Mouse (Mus musculus) urinary bladder, postnatal 36 days (tissue): ENCODE measurements at regions not wholly inside any gene's neighbourhood (a gene's known extent, or its start where the extent isn't known, plus 50 kb on each side); places are given as distances from the start of the nearest gene placed in this dataset.

Experiments used
- DNase-seq, 2 experiments: peaks; one replicate each; pipeline ENCODE4 v3.0.0; 2022; ENCODE audit warnings: low spot score in 2 of 2, mixed read lengths in 1 of 2

- DNase-seq = no peak
Measured at GRCm38 (mm10) chr8:91999661-92000060, 197.8 kb upstream of the Irx3 start.

- DNase-seq = no peak
Measured at GRCm38 (mm10) chr8:91999189-91999588, 197.3 kb upstream of the Irx3 start.

DNA sequence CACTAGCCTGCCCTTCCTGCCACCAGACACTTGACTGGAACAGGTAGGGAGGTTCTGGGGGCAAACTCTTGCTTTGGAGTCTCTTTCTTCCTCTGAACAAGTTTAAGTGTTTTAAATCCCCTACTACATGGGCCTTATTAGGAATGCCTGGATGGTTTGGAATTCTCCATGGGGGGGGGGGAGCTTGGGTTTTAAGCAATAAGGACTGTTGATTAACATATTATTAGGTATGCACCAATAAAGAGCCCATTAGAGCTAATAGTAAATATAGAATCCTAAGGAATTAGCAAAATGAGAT, 196.0 kb upstream of the Irx3 start:
- DNase-seq = no peak

- DNase-seq = no peak
Measured at GRCm38 (mm10) chr8:91997023-91997891, 195.4 kb upstream of the Irx3 start.

DNA sequence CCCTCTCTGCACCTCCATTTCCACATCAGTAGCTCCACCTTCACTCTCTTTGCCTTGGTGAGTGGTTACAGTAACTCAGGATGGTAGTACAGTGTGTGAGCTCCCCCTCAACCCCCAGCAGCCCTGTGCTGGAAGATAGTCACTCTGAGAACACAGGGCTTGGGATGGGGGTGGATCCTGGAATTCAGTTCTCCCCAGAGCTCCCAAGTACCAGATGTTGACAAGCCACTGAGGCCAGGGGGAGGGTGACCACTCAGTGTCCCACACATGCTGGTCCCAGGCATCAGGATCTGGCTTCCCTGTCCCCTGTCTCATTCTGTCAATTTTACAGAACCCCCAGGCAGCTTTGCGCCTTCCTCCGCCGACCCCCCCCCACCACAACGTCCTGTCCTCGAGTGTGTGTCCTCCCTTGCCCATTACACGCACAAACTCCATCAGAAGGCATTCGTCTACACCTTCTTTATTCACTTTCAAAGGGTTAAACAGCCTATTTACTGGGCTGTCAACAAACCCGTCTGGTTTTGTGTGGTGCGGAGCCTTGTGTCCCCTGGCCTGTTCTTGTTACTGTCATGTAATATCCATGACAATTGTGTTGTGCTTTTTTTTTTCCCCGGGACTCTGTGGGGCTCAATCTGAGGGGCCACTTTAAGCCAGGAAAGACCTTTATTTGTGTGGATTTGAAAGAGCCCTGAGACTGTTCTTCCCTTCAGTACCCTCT, 194.6 kb upstream of the Irx3 start:
- DNase-seq = no peak

DNA sequence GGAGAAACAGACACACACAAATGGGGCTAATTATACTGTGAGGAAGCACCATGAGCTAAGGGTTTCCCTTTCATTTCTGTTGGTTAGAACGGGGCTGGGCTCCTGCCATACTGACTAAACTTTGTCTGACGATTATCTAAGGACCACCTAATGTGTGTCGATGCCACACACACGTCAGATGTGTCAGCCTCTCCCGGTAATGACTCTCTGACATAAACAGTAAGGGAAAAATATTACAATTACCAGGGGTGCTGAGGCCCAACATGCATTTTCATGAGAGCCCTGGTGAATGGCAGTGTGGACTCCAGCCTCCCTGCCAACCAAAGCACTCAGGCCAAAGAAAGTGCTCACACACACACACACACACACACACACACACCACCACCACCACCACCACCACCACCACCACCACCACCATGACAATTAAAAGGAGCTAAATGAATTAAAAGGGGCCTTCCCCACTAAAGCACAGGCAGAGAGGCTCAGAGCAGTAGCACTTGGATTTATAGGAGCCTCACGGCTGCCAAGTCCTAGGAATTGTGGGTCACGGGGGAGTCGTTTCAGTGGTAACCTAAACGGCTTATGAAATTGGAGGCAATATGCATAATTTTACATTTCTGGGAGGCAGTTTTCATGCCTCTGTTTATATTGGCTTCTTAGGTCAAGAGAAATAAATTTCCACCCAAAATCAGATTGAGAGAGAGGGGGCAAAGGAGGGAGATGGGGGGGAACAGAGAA, 193.7 kb upstream of the Irx3 start:
- DNase-seq = no peak

- no peak for DNase-seq
Measured at GRCm38 (mm10) chr8:91991542-91992452, 189.9 kb upstream of the Irx3 start.

GRCm38 (mm10) chr8:91990952-91991351, 189.1 kb upstream of the Irx3 start:
- no peak for DNase-seq

DNA sequence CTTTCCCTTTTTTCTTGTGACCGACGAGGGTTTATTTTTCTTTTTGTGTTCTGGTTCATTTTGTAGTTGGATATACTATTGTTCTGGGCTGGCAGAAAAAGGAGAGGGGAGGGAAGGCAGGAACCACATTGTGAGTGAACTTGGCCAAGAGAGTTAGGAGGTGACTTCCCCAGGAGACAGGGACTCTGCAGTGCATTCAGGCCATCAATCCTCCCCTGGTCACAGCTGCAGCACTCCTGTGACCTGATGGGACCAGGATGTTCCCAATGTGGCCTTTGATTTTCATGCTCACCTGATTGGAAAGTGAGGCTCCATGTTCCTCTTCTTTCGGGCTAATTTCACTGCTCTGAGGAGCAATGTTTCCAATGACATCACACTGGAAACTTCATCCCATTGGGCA, 188.2 kb upstream of the Irx3 start:
- no peak for DNase-seq

DNA sequence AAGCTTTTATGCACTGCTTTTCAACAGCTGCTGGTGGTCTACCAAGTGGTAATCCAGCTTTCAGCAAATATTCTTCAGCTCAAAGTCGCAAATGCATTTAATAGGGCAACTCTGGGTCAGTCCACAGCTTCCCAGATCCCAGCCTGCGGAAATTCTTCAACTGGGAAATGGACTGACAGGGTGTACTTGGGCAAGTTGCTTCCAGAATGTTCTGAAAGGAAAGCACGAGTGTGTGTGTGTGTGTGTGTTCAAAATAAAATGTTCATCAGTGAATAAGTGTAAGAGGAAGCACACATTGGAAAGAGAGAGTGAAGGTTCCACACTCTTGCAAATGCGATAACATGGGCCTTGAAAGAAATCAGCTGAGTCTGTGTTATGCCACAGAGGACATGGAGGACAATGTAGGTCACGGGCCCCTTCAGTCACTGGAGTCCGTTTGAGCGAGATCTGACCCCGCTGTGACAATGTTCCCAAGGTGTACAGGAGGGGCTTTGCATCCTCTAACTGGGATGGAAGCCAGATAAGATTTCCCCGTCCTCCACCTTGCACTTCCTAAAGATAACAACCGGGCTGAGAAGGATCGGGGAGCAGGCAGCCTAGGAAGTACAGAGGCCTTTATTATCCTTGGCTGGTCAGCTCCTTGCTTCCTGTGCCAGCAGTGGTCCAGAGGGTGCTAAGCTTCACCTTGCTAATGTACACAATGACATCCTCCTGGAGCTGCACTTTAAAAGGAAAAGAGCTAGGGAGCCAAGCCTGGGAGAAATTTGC, 187.2 kb upstream of the Irx3 start:
- DNase-seq = no peak

- DNase-seq = no peak
Measured at GRCm38 (mm10) chr8:91987854-91988253, 186.0 kb upstream of the Irx3 start.

- no peak for DNase-seq
Measured at GRCm38 (mm10) chr8:91983171-91983570, 181.3 kb upstream of the Irx3 start.

- no peak for DNase-seq
Measured at GRCm38 (mm10) chr8:91976900-91977585, 175.2 kb upstream of the Irx3 start.

DNA sequence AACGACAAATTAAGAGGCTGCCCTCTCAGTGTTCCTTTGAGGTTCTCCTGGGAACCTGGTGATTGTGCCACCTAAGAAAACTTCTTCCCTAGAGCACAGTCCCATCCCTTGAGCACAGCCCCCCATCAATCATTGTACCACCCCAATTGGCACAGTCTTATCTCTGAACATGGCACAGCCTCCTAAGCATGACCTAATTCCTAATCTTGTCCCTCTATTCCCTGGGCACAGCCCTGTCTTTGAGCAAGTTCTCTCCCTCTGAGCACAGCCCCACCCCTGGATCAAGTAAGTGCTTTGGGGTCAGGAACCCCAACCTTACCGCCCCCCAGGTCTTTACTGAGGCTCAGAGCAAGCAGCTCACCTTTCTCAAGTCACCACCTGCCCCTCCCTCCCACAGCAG, 173.6 kb upstream of the Irx3 start:
- no peak for DNase-seq

DNA sequence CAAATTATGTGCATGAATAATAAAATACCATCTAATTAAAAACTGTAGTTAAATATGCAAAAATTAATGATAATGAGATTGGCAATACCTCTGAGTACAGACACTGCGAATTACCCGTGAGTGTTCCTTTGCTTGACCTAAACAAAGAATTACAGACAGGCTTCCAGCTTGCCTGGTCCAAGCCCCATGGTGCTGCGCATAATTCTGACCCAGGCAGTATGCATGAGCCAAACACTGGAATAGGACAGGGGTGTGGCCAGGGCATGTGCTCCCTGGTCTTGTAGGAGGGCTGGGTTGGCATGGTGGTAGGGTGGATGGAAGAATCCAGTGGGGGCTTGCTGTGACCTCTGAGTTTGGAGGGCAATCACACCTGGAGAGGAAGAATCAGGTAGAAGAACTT, 172.8 kb upstream of the Irx3 start:
- DNase-seq = no peak

DNA sequence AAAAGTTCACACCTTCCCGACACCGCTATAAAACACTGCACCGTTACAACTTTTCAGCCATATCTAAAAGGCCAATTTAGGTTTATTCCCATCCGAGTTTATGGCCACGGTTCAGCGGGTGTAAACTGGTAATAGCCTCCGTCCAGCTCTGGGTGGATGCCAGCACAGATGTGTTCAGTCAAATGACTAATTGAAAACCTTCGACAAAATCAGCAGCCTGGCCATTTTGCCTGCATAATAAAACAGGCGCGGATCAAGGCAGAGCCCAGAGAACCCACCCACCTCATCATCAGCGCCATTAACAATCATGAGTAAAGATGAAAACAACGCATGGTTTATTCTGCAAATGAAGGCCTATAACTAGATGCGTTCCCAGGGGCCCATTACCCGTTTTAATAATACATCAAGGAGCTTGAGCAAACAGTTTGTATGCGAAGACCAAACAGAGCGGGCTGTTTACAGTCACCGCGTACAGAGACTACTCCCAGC, 172.1 kb upstream of the Irx3 start:
- DNase-seq = no peak

DNA sequence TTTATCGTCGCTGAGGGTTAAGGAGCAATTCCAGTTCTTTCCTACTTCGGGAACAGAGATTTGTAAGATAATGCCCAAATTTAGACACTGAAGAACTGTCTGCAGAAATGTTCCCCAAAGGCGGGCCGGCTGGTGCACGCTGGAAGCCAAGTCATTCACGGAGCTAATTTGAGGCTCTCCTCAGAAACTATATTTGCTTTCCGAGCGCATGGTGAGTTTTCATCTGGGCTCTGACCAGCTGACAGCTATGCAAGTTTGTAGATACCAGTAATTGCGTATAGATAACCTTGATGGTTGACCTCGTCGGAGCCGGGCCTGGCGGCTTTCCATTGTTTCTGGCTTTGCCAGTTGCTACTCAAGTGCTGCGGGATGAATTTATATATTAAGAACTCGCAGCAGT, 165.5 kb upstream of the Irx3 start:
- DNase-seq = no peak

- no peak for DNase-seq
Measured at GRCm38 (mm10) chr8:91966891-91967370, 165.1 kb upstream of the Irx3 start.

- DNase-seq = no peak
Measured at GRCm38 (mm10) chr8:91961696-91962095, 159.8 kb upstream of the Irx3 start.

DNA sequence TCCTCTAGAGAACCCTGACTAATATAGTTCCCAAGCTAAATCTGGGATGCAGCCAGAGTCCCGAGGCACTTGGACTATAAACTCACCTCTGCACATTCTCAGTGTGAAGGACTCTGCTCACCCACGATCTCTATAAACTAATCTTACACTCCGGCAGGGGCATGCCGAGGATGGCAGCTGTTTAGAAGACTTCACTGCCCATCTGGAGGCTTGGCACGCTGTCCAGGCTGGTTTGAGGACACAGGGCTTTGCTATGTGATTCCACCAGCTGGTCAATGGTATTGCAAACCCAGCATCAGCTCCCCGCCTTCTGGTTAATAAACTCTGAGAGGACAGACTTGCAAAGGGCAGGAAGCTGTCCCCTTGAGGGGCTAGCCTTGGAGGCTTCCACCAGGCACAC, 153.3 kb upstream of the Irx3 start:
- no peak for DNase-seq
